Mouse (Mus musculus): ENCODE results near the gene Tmem132a.
A peak's percentile ranks its signal among the peaks of the same experiment; 100 is the strongest.

Gene Tmem132a

GRCm38 (mm10) chr19:10869886-10870527 lies at the start of gene Tmem132a:
Tmem132a (minus strand) TSS chr19:10869940.
- DNase-seq (ENCODE audit: low read depth, low spot score) = peak; percentile 81

GRCm38 (mm10) chr19:10918321-10918991 lies 48.7 kb upstream of the Tmem132a start:
- DNase-seq (ENCODE audit: low read depth, low spot score) = peak; percentile 23

- no peak for DNase-seq (ENCODE audit: low read depth, low spot score)
These were observed 46.8 kb upstream of the Tmem132a start for GRCm38 (mm10) chr19:10916506-10916905.

- DNase-seq (ENCODE audit: low read depth, low spot score) = no peak
These were observed 45.1 kb upstream of the Tmem132a start for GRCm38 (mm10) chr19:10914870-10915269.

GRCm38 (mm10) chr19:10914291-10914690 lies 44.6 kb upstream of the Tmem132a start:
- no peak for DNase-seq (ENCODE audit: low read depth, low spot score)

GRCm38 (mm10) chr19:10909087-10909721 lies 39.5 kb upstream of the Tmem132a start:
- DNase-seq (ENCODE audit: low read depth, low spot score) = no peak

- peak; percentile 76 for DNase-seq (ENCODE audit: low read depth, low spot score)
These were observed 38.2 kb upstream of the Tmem132a start for GRCm38 (mm10) chr19:10907891-10908290.

- no peak for DNase-seq (ENCODE audit: low read depth, low spot score)
These were observed 35.9 kb upstream of the Tmem132a start for GRCm38 (mm10) chr19:10905728-10906000.

GRCm38 (mm10) chr19:10904927-10905727 lies 35.4 kb upstream of the Tmem132a start:
- peak; percentile 80 for DNase-seq (ENCODE audit: low read depth, low spot score)

GRCm38 (mm10) chr19:10904512-10904911 lies 34.8 kb upstream of the Tmem132a start:
- DNase-seq (ENCODE audit: low read depth, low spot score) = no peak

- no peak for DNase-seq (ENCODE audit: low read depth, low spot score)
These were observed 31.3 kb upstream of the Tmem132a start for GRCm38 (mm10) chr19:10901046-10901445.

GRCm38 (mm10) chr19:10900315-10900714 lies 30.6 kb upstream of the Tmem132a start:
- DNase-seq (ENCODE audit: low read depth, low spot score) = no peak

- DNase-seq (ENCODE audit: low read depth, low spot score) = no peak
These were observed 27.8 kb upstream of the Tmem132a start for GRCm38 (mm10) chr19:10897491-10897890.

- no peak for DNase-seq (ENCODE audit: low read depth, low spot score)
These were observed 27.1 kb upstream of the Tmem132a start for GRCm38 (mm10) chr19:10896849-10897248.

- DNase-seq (ENCODE audit: low read depth, low spot score) = peak; percentile 37
These were observed 26.0 kb upstream of the Tmem132a start for GRCm38 (mm10) chr19:10895708-10896107.

GRCm38 (mm10) chr19:10895016-10895528 lies 25.3 kb upstream of the Tmem132a start, which contains the start of gene Prpf19:
Prpf19 (plus strand) TSS chr19:10895231.
- DNase-seq (ENCODE audit: low read depth, low spot score) = peak; percentile 99

GRCm38 (mm10) chr19:10892201-10892600 lies 22.5 kb upstream of the Tmem132a start:
- DNase-seq (ENCODE audit: low read depth, low spot score) = no peak

- peak; percentile 98 for DNase-seq (ENCODE audit: low read depth, low spot score)
These were observed 11.8 kb upstream of the Tmem132a start, which contains the start of gene Tmem109 for GRCm38 (mm10) chr19:10881426-10882154. Tmem109 (minus strand) TSS chr19:10882001.

- no peak for DNase-seq (ENCODE audit: low read depth, low spot score)
These were observed 11.3 kb upstream of the Tmem132a start for GRCm38 (mm10) chr19:10880975-10881425.

- peak; percentile 77 for DNase-seq (ENCODE audit: low read depth, low spot score)
These were observed 10.6 kb upstream of the Tmem132a start for GRCm38 (mm10) chr19:10880085-10880974.

All from brain, adult 2 months (tissue).